Mouse (Mus musculus): ENCODE data around the gene March11.

DNA sequence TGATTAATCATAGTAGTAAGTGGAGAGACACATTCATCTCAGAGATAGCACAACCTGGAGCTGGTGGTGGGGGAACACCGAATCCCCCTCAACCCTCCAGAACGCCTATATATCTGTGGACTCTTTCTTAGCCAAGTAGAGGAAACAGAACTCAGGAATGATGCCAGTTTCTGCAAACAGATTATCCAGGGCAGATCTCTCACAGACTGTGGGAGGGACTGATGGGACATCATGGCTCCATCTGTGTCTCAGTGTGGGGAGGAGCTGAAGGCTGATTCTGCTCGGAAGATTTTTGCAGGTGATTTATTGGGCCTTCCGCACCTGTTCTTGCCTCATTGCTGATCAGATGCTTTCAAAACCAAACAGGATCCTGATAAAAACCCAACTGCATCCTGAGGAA lies 29.5 kb downstream of the March11 start:
- TF ChIP-seq CTCF (conservative IDR thresholded peaks at IDR 0.05; ENCODE audit: low read length) = no peak
- no peak for TF ChIP-seq POU5F1 (IDR thresholded peaks at IDR 0.05; ENCODE audit: borderline replicate concordance, low read length)
- no peak for TF ChIP-seq NANOG (IDR thresholded peaks at IDR 0.05; ENCODE audit: borderline replicate concordance, low read length)
